Mouse (Mus musculus) heart, embryonic 11.5 days (tissue): ENCODE data around the gene Yod1. TPM values are rescaled to one million over a fixed set of nuclear protein-coding genes. Genes with fewer than 3 reads are reported as not detected.
A peak's percentile ranks its signal among the peaks of the same experiment; 100 is the strongest.

Experiments used
- ATAC-seq: fragments of 200-750 bp; cut with Nextera tagmentation; replicated peaks from 2 replicates; pipeline ENCODE4 v1.8.0; 2017; ENCODE audit warnings: moderate library complexity; ENCODE audit not compliant: insufficient number of reproducible peaks, low FRiP score, low TSS enrichment
- H3K27ac ChIP-seq: fragments of 300-500 bp; sonication (generic); 2 replicates; pipeline ENCODE4 v1.5.1; 2014; ENCODE audit warnings: mild to moderate bottlenecking, low read depth, low read length
- H3K27me3 ChIP-seq: fragments of 300-500 bp; sonication (generic); 2 replicates; pipeline ENCODE4 v1.6.1; 2014; ENCODE audit warnings: mild to moderate bottlenecking, low read length, mixed read lengths; ENCODE audit not compliant: control insufficient read depth, insufficient read depth
- H3K36me3 ChIP-seq: fragments of 300-500 bp; sonication (generic); 2 replicates; pipeline ENCODE4 v1.6.1; 2014; ENCODE audit warnings: mild to moderate bottlenecking, low read length, moderate library complexity, mixed read lengths; ENCODE audit not compliant: control insufficient read depth, insufficient read depth
- H3K4me1 ChIP-seq: fragments of 300-500 bp; sonication (generic); 2 replicates; pipeline ENCODE4 v1.6.1; 2014; ENCODE audit warnings: low read length; ENCODE audit not compliant: control insufficient read depth, insufficient read depth
- H3K4me2 ChIP-seq: fragments of 300-500 bp; sonication (generic); 2 replicates; pipeline ENCODE4 v1.6.1; 2014; ENCODE audit warnings: mild to moderate bottlenecking, moderate library complexity
- H3K4me3 ChIP-seq: fragments of 300-500 bp; sonication (generic); 2 replicates; pipeline ENCODE4 v1.5.1; 2014; ENCODE audit warnings: low read depth, low read length
- H3K9ac ChIP-seq: fragments of 300-500 bp; sonication (generic); 2 replicates; pipeline ENCODE4 v1.6.1; 2014; ENCODE audit warnings: mild to moderate bottlenecking, low read depth, low read length, moderate library complexity
- H3K9me3 ChIP-seq: fragments of 300-500 bp; sonication (generic); replicated peaks from 2 replicates; pipeline ENCODE4 v1.6.1; 2016; ENCODE audit warnings: low read length; ENCODE audit not compliant: control insufficient read depth
- WGBS: fragments of 180-500 bp; shearing (Covaris S2); extraction: QIAGEN DNeasy Blood & Tissue Kit; methylation state at CpG from one replicate; pipeline ENCODE4 v1.1.7; 2014; ENCODE audit not compliant: insufficient replicate concordance; 5-methylcytosine and 5-hydroxymethylcytosine counted together
- polyA plus RNA-seq: library from polyadenylated mRNA; unstranded; fragments of >200 nt; fragmentation: Nextera tagmentation; extraction: Ambion mirVana; gene quantifications from 2 replicates; pipeline ENCODE4 v1.2.1, GENCODE M21; 2014

Gene Yod1
- polyA plus RNA-seq, 1 experiment from 2014 or later: 11.1 TPM

DNA sequence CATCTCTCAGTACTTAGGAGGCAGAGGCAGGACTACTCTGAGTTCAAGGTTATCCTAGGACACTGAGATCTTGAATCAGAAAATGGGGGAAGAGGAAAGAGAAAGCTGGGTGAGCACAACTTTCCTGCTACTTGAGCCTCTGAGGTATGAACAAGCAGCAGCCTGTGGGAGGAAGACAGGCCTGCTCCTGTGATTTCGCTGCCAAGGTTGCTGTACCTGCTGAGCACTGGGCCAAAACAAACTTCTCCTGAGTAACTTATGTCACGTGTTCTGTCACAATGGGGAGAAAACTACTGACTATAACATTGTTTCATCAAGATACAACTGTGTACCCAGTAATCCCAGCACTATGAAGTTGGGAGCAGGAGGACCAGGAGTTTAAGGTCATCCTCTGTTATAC lies 13.5 kb upstream of the Yod1 start:
- H3K27ac ChIP-seq: no peak overlapping the region
- no peaks in the 10 kb centered on the region for H3K27me3 ChIP-seq
- no peak overlapping the region for H3K4me2 ChIP-seq
- no peak overlapping the region for H3K9ac ChIP-seq
- H3K4me1 ChIP-seq: no peaks in the 10 kb centered on the region
- no peak for ATAC-seq
- no peak overlapping the region for H3K4me3 ChIP-seq
- 80% methylated on average over 2 of the region's 2 CpGs for WGBS
- H3K36me3 ChIP-seq: peaks cover 15% of the 10 kb centered on the region
- no peaks in the 10 kb centered on the region for H3K9me3 ChIP-seq

DNA sequence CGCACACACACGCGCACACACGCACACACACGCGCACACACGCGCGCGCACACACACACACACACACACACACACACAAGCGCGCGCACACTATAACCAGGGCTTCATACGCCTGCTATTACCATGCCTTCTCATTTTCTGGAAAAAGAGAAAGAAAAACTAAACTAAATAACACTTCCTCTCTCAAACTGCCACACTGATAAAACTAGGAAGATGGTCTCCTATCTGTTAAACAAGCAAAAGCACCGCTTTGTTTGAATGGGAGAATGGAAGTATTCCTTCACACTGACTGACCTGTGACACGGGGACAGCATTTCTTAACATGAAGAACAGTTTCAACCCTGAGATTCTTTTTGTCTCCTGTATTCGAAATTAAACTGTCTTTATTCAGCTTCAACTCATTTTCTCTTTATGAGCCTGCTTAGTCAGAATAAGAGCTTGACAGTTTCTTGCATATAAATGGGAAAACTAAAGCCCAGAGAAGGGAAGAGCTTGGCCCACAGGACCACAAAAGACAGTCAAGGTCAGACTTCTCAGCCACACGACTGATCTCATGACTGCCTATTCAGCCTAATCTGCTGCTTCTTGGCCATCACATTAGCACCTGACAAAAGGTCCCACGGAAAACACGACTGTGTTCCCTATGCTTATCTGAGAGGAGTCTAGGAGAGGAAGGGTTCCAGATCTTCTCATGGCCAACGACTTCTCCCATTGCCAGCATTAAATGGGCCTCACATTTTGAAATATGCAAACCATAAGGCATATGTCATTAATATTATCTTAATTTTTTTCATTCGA lies 6.6 kb upstream of the Yod1 start:
- Histone ChIP-seq H3K27ac (no peak overlapping the region), H3K9ac (no peak overlapping the region), H3K9me3 (no peaks in the 10 kb centered on the region), H3K4me3 (no peak overlapping the region), H3K4me1 (peaks cover 3% of the 10 kb centered on the region; the same call in 1 of the 2 replicates), H3K27me3 (no peaks in the 10 kb centered on the region; the same call in 1 of the 2 replicates), H3K4me2 (no peak overlapping the region), H3K36me3 (0 out of 2 replicates have a peak, but pooled peaks cover 5% of the 10 kb centered on the region)
- WGBS: 82% methylated on average over 22 of the region's 22 CpGs
- ATAC-seq: no peak

DNA sequence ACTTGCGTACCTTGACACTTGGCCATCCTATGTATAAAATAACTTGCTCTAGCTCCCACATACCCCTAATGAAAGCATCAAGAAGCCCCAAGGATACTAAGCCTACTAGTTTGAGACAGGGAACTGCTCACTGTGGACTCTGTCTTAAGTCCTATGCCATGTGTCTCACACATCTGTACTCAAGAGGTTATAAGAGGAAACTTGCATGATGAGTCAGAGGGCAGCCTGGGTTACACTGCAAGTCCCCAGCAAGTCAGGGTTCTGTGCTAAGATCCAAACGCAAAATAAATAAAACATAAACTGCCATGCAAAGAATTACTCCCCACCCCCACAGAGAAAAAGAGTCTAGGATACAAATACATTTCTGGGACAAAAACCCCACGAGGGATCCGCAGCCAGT lies 3.1 kb upstream of the Yod1 start:
- no peak for ATAC-seq
- no peak overlapping the region for H3K4me2 ChIP-seq
- 72% methylated on average over 4 of the region's 4 CpGs for WGBS

DNA sequence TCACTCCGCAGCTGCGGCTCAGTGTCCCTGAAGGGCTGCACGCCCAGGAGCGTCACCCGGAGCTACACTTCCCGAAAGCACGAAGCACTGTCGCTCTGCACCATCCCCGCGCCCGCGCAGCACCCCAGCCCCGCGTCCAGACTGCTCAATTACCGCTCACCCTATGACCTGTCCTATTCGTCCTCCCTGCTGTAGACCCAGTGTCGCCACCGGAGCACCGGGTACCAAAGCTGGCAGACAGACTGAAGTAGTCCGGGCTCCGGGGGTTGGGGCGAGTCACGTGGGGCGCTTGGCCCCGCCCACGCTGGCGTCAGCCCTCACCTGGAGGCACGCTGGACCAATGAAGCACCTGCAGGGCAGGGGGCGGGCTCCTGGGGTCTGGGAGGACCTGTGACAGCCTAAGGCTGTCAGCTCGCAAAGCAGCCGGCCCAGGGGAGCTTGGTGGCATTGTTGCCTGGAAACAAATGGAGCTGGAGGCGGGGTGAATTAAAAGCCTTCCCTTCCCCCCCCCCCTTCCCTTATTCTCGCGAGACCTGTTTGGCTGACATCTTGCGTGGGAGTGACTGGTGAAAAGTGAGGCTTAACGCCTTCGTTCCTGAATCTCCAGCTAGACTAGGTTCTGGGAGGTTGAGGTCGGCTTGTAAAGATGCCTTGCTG lies 1.4 kb upstream of the Yod1 start, which contains the start of gene Gm29427:
TSS of gene Gm29427 (minus strand) at position 239 of the 657 bp plus-strand sequence.
- Histone ChIP-seq H3K4me2 (peak within 1 kb of the TSS; percentile 99), H3K27ac (peak within 1 kb of the TSS; percentile 87)

More for the DNA sequence above, 3.1 kb upstream of the Yod1 start:
- H3K9ac ChIP-seq: no peak overlapping the region
- no peak overlapping the region for H3K27ac ChIP-seq
- no peaks in the 10 kb centered on the region for H3K36me3 ChIP-seq
- no peak overlapping the region for H3K4me3 ChIP-seq
- H3K9me3 ChIP-seq: no peaks in the 10 kb centered on the region
- no peaks in the 10 kb centered on the region; the same call in 1 of the 2 replicates for H3K27me3 ChIP-seq
- peaks cover 3% of the 10 kb centered on the region; the same call in 1 of the 2 replicates for H3K4me1 ChIP-seq

DNA sequence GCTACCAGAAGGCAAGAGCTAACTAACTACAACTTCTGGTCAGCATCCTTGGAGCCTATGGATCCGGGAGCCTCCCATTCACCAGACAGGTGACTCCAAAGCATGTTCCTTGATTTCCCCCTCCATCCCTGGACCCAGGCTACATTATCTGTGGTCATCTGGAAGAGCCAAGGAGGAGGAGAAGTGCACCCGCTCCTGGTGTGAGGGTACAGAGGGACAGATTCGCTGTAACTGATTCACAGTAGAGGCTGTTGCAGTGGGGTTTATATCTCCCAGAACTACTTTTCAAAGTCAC lies 962 bp upstream of the Yod1 start:
- Histone ChIP-seq H3K4me3 (peak overlapping the region; percentile 98), H3K27ac (peak overlapping the region; percentile 87), H3K4me2 (peak overlapping the region; percentile 99), H3K36me3 (no peaks in the 10 kb centered on the region), H3K9me3 (no peaks in the 10 kb centered on the region), H3K4me1 (no peaks in the 10 kb centered on the region), H3K27me3 (no peaks in the 10 kb centered on the region; the same call in 1 of the 2 replicates), H3K9ac (peak overlapping the region; percentile 96)
- WGBS: 0% methylated on average over 3 of the region's 3 CpGs
- peak; percentile 2; the same call in 1 of the 2 replicates for ATAC-seq

More for the DNA sequence above, 1.4 kb upstream of the Yod1 start, which contains the start of gene Gm29427:
- peak within 1 kb of the TSS; percentile 96 for H3K9ac ChIP-seq
- H3K9me3 ChIP-seq: no peaks in the 10 kb centered on the region
- no peaks in the 10 kb centered on the region for H3K36me3 ChIP-seq
- ATAC-seq: peak; percentile 91
- H3K27me3 ChIP-seq: no peaks in the 10 kb centered on the region; the same call in 1 of the 2 replicates
- peak within 1 kb of the TSS; percentile 98 for H3K4me3 ChIP-seq
- 0% methylated on average over 38 of the region's 38 CpGs for WGBS
- peaks cover 2% of the 10 kb centered on the region; the same call in 1 of the 2 replicates for H3K4me1 ChIP-seq

DNA sequence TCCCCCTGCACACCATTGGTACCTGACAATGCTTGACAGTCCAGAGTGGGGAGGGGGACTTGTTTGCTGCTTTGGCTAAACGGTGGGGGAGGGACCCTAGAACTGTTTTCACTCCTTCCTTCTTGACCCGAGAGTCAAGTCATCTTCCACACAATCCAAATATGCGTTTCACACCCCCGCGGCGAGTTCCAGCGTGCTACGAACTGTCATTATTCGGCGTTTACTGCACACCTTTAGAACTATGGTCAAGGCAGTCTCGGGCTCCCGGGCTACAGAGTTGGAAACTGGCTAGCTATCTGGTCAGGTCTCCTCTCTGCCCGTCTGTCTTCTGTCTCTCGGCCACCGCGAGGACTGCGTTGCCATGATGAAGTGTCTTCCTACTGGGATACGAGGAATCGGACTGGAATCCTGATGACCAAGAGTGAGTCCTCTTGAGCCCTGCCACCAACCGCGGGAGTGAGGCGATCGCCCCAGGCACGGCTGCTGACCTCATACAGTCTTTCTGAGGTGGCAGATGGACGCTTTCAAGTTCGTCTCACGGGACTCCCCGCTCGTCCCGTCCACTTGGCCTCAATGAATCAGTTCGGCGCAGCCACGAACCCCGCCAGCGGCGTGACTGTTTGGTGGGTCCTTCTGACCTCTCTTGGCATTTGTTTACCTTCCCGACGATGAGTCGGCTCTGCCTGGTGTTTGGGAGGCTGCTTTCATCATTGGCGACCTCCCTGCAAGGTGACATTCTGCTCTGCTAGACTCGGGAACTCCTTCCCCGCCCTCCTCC lies 425 bp upstream of the Yod1 start:
- H3K27ac ChIP-seq: peak overlapping the region; percentile 87
- H3K9me3 ChIP-seq: no peaks in the 10 kb centered on the region
- WGBS: under 1% methylated on average over 42 of the region's 42 CpGs
- H3K27me3 ChIP-seq: no peaks in the 10 kb centered on the region; the same call in 1 of the 2 replicates
- H3K4me3 ChIP-seq: peak overlapping the region; percentile 98
- ATAC-seq: peak; percentile 5; the same call in 1 of the 2 replicates
- peak overlapping the region; percentile 99 for H3K4me2 ChIP-seq
- H3K36me3 ChIP-seq: no peaks in the 10 kb centered on the region
- no peaks in the 10 kb centered on the region for H3K4me1 ChIP-seq
- H3K9ac ChIP-seq: peak overlapping the region; percentile 96

DNA sequence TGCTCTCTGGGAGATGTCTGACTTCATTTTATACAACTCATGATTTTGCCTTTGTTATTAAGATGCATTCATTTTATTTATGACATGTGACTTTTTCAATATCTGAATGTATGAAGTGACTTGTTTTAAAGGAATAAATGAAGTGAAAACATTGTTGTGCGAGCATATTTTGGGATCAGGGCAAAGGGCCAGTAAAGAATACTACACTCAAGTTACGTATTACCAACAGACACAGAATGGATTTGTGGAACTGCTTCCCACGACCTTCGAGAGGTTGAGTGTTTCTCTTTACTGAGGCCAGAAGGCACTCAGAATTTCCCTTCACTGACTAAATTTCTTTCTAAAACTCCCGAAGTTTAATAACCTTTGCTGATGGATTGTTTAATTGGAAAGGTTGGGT lies 7.1 kb downstream of the Yod1 start:
- H3K4me3 ChIP-seq: no peak overlapping the region
- no peaks in the 10 kb centered on the region for H3K36me3 ChIP-seq
- no peak overlapping the region for H3K4me2 ChIP-seq
- no peak overlapping the region for H3K27ac ChIP-seq
- WGBS: 92% methylated on average over 5 of the region's 5 CpGs
- no peak overlapping the region for H3K9ac ChIP-seq
- no peaks in the 10 kb centered on the region for H3K9me3 ChIP-seq
- no peaks in the 10 kb centered on the region for H3K4me1 ChIP-seq
- H3K27me3 ChIP-seq: no peaks in the 10 kb centered on the region
- ATAC-seq: no peak

DNA sequence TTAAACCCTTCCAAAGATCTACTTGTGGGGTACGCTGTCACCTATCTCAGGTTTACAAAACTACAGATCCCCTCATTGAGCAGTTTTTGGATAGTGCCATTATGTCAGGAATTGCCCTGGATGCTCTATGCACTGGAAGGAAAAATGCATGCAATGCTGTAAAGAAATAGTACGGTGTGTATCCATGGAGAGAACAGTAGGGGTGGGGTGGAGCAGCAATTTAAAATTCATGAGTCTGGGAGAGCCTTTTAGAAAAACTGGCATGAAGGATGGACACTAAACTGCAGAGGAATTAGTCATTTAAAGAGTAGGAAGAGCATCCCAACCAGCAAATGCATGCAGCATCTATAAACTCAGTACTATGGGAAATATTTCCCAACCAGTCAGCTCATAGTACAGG lies 9.3 kb downstream of the Yod1 start:
- WGBS: 89% methylated on average over 2 of the region's 2 CpGs
- Histone ChIP-seq H3K36me3 (no peaks in the 10 kb centered on the region), H3K4me1 (peaks cover 1% of the 10 kb centered on the region; the same call in 1 of the 2 replicates), H3K4me3 (no peak overlapping the region), H3K4me2 (no peak overlapping the region), H3K27me3 (no peaks in the 10 kb centered on the region), H3K9me3 (no peaks in the 10 kb centered on the region), H3K27ac (no peak overlapping the region), H3K9ac (no peak overlapping the region)
- no peak for ATAC-seq
